Mouse (Mus musculus) MEL (cell line): Measurements from ENCODE around the gene Kitl.

ENCODE experiments used
- CTCF ChIP-seq, 3 experiments: IDR thresholded peaks in 2 of 3; conservative IDR thresholded peaks in 1 of 3; 2 replicates each; pipeline ENCODE4 v1.5.1; 2011 to 2012; ENCODE audit warnings: low read length in 3 of 3, low read depth in 2 of 3, mild to moderate bottlenecking in 2 of 3, improper control_type of control experiment in 1 of 3, inconsistent platforms in 1 of 3, mixed read lengths in 1 of 3, moderate library complexity in 1 of 3; ENCODE audit not compliant: control insufficient read depth in 1 of 3, insufficient read depth in 1 of 3, poor library complexity in 1 of 3, severe bottlenecking in 1 of 3
- EP300 ChIP-seq, 2 experiments: IDR thresholded peaks; 2 replicates each; pipeline ENCODE4 v1.6.1; 2011; ENCODE audit warnings: improper control_type of control experiment in 2 of 2, low read length in 2 of 2, low read depth in 1 of 2, mild to moderate bottlenecking in 1 of 2
- ETS1 ChIP-seq: IDR thresholded peaks from 2 replicates; pipeline ENCODE4 v1.6.1; 2012; ENCODE audit warnings: low read depth, mild to moderate bottlenecking, inconsistent platforms, low read length, improper control_type of control experiment, moderate library complexity
- GABPA ChIP-seq: IDR thresholded peaks from 2 replicates; pipeline ENCODE4 v1.6.1; 2012; ENCODE audit warnings: low read depth, mild to moderate bottlenecking, inconsistent platforms, low read length, improper control_type of control experiment, moderate library complexity
- KAT2A ChIP-seq: conservative IDR thresholded peaks from 2 replicates; pipeline ENCODE4 v1.6.1; 2012; ENCODE audit warnings: low read depth, low read length, improper control_type of control experiment, inconsistent platforms
- MAX ChIP-seq: IDR thresholded peaks from 2 replicates; pipeline ENCODE4 v1.6.1; 2011; ENCODE audit warnings: low read length, improper control_type of control experiment
- POLR2A ChIP-seq, 2 experiments: IDR thresholded peaks; 2 replicates each; pipeline ENCODE4 v1.6.1; 2011 to 2012; ENCODE audit warnings: low read length in 2 of 2, mild to moderate bottlenecking in 2 of 2, control low read depth in 1 of 2, improper control_type of control experiment in 1 of 2, low read depth in 1 of 2, moderate library complexity in 1 of 2; ENCODE audit not compliant: control insufficient read depth in 1 of 2, insufficient read depth in 1 of 2, poor library complexity in 1 of 2
- POLR2AphosphoS2 ChIP-seq: IDR thresholded peaks from 2 replicates; pipeline ENCODE4 v1.6.1; 2011; ENCODE audit warnings: low read length, improper control_type of control experiment
- TAL1 ChIP-seq: IDR thresholded peaks from 2 replicates; pipeline ENCODE4 v1.6.1; 2012; ENCODE audit warnings: mild to moderate bottlenecking, inconsistent platforms, low read length, moderate library complexity, mixed read lengths
- TBP ChIP-seq: IDR thresholded peaks from 2 replicates; pipeline ENCODE4 v1.8.0; 2011; ENCODE audit warnings: low read depth, low read length, improper control_type of control experiment
- USF1 ChIP-seq: IDR thresholded peaks from 2 replicates; pipeline ENCODE4 v1.6.1; 2014; ENCODE audit warnings: low read depth, mild to moderate bottlenecking, inconsistent platforms, low read length, improper control_type of control experiment, moderate library complexity
- ZNF384 ChIP-seq: IDR thresholded peaks from 2 replicates; pipeline ENCODE4 v1.6.1; 2012; ENCODE audit warnings: low read depth, mild to moderate bottlenecking, inconsistent platforms, low read length, improper control_type of control experiment

GRCm38 (mm10) chr10:100131657-100132056, 116.2 kb downstream of the Kitl start:
- no peak for TF ChIP-seq POLR2AphosphoS2
- TF ChIP-seq ETS1 = no peak
- TF ChIP-seq GABPA = no peak
- no peak for TF ChIP-seq CTCF (IDR thresholded peaks at IDR 0.05 in 2 of 3, conservative IDR thresholded peaks at IDR 0.05 in 1 of 3; ENCODE audit: control insufficient read depth in 1 of 3, insufficient read depth in 1 of 3, low read depth in 2 of 3, low read length in 3 of 3, poor library complexity in 1 of 3, severe bottlenecking in 1 of 3)
- no peak for TF ChIP-seq TBP
- TF ChIP-seq USF1 = no peak
- TF ChIP-seq EP300 (IDR thresholded peaks at IDR 0.05; ENCODE audit: low read depth in 1 of 2, low read length in 2 of 2) = no peak
- TF ChIP-seq POLR2A (IDR thresholded peaks at IDR 0.05; ENCODE audit: control insufficient read depth in 1 of 2, insufficient read depth in 1 of 2, low read depth in 1 of 2, low read length in 2 of 2, poor library complexity in 1 of 2) = no peak
- TF ChIP-seq ZNF384 = no peak
- no peak for TF ChIP-seq TAL1
- no peak for TF ChIP-seq MAX
- no peak for TF ChIP-seq KAT2A
